Mouse (Mus musculus): ENCODE measurements around the gene Cnp.

- no peak for TF ChIP-seq POLR2A (IDR thresholded peaks at IDR 0.05; ENCODE audit: insufficient read depth, low read depth, low read length)
- no peak for TF ChIP-seq CTCF (IDR thresholded peaks at IDR 0.05)
- TF ChIP-seq EP300 (IDR thresholded peaks at IDR 0.05; ENCODE audit: insufficient read depth, low read depth, low read length): no peak
These were observed 15.2 kb upstream of the Cnp start for GRCm38 (mm10) chr11:100559476-100559875.
